Mouse (Mus musculus): ENCODE data around the gene Wiz. TPM values are rescaled to one million over a fixed set of nuclear protein-coding genes. Genes with fewer than 3 reads are reported as not detected.

Gene Wiz
- polyA plus RNA-seq (2014; fragmentation: Nextera tagmentation; extraction: Ambion mirVana), result 43.8 and 47.2 TPM in 2 replicates

- peak; percentile 86 for ATAC-seq (ENCODE audit: insufficient read depth, low FRiP score, low TSS enrichment)
- peak within 1 kb of the TSS; percentile 73 for H3K27ac ChIP-seq (ENCODE audit: low read depth, low read length)
- 0% methylated on average over 6 of the region's 44 CpGs for WGBS
- H3K4me3 ChIP-seq (ENCODE audit: low read depth, low read length), result peak within 1 kb of the TSS; percentile 62
- H3K9me3 ChIP-seq (ENCODE audit: control insufficient read depth, low read length), result no peaks in the 10 kb centered on the region
- H3K9ac ChIP-seq (ENCODE audit: low read length), result peak within 1 kb of the TSS; percentile 75
- no peaks in the 10 kb centered on the region for H3K36me3 ChIP-seq (ENCODE audit: control insufficient read depth, insufficient read depth, low read length)
- peak within 1 kb of the TSS; percentile 98 for H3K4me2 ChIP-seq (ENCODE audit: low read depth)
- 0 out of 2 replicates have a peak, but pooled peaks cover 9% of the 10 kb centered on the region for H3K4me1 ChIP-seq (ENCODE audit: control insufficient read depth, insufficient read depth, low read length)
- peak; percentile 92 for DNase-seq (ENCODE audit: low spot score)
- peaks cover 27% of the 10 kb centered on the region for H3K27me3 ChIP-seq (ENCODE audit: control insufficient read depth, insufficient read depth, low read length)
Observed at GRCm38 (mm10) chr17:32389101-32389659, at the start of gene Wiz. Gene Wiz, minus strand, starts transcription at chr17:32389439.

- Histone ChIP-seq H3K4me1 (ENCODE audit: control insufficient read depth, insufficient read depth, low read length) (no peaks in the 10 kb centered on the region), H3K4me2 (ENCODE audit: low read depth) (no peak overlapping the region), H3K27me3 (ENCODE audit: control insufficient read depth, insufficient read depth, low read length) (no peaks in the 10 kb centered on the region), H3K9ac (ENCODE audit: low read length) (no peak overlapping the region), H3K36me3 (ENCODE audit: control insufficient read depth, insufficient read depth, low read length) (no peaks in the 10 kb centered on the region), H3K27ac (ENCODE audit: low read depth, low read length) (no peak overlapping the region), H3K9me3 (ENCODE audit: control insufficient read depth, low read length) (no peaks in the 10 kb centered on the region), H3K4me3 (ENCODE audit: low read depth, low read length) (no peak overlapping the region)
- WGBS, result 91% methylated on average over 4 of the region's 4 CpGs
- DNase-seq (ENCODE audit: low spot score) (no peak), ATAC-seq (ENCODE audit: insufficient read depth, low FRiP score, low TSS enrichment) (no peak)
Observed at GRCm38 (mm10) chr17:32437106-32437505, 47.9 kb upstream of the Wiz start.

- no peak overlapping the region for H3K4me2 ChIP-seq (ENCODE audit: low read depth)
- WGBS, result 82% methylated on average over 5 of the region's 5 CpGs
- H3K36me3 ChIP-seq (ENCODE audit: control insufficient read depth, insufficient read depth, low read length), result no peaks in the 10 kb centered on the region
- no peak for DNase-seq (ENCODE audit: low spot score)
- H3K27me3 ChIP-seq (ENCODE audit: control insufficient read depth, insufficient read depth, low read length), result no peaks in the 10 kb centered on the region
- H3K4me1 ChIP-seq (ENCODE audit: control insufficient read depth, insufficient read depth, low read length), result no peaks in the 10 kb centered on the region
- H3K9me3 ChIP-seq (ENCODE audit: control insufficient read depth, low read length), result no peaks in the 10 kb centered on the region
- no peak for ATAC-seq (ENCODE audit: insufficient read depth, low FRiP score, low TSS enrichment)
- no peak overlapping the region for H3K9ac ChIP-seq (ENCODE audit: low read length)
- no peak overlapping the region for H3K27ac ChIP-seq (ENCODE audit: low read depth, low read length)
- H3K4me3 ChIP-seq (ENCODE audit: low read depth, low read length), result no peak overlapping the region
Observed at GRCm38 (mm10) chr17:32435151-32435550, 45.9 kb upstream of the Wiz start.

GRCm38 (mm10) chr17:32434324-32434723 is 45.1 kb upstream of the Wiz start:
- H3K9ac ChIP-seq (ENCODE audit: low read length), result no peak overlapping the region
- H3K27me3 ChIP-seq (ENCODE audit: control insufficient read depth, insufficient read depth, low read length), result no peaks in the 10 kb centered on the region
- no peak overlapping the region for H3K27ac ChIP-seq (ENCODE audit: low read depth, low read length)
- no peaks in the 10 kb centered on the region for H3K36me3 ChIP-seq (ENCODE audit: control insufficient read depth, insufficient read depth, low read length)
- H3K4me1 ChIP-seq (ENCODE audit: control insufficient read depth, insufficient read depth, low read length), result no peaks in the 10 kb centered on the region
- no peak overlapping the region for H3K4me3 ChIP-seq (ENCODE audit: low read depth, low read length)
- H3K4me2 ChIP-seq (ENCODE audit: low read depth), result no peak overlapping the region
- DNase-seq (ENCODE audit: low spot score), result no peak
- 76% methylated on average over 4 of the region's 4 CpGs for WGBS
- no peaks in the 10 kb centered on the region for H3K9me3 ChIP-seq (ENCODE audit: control insufficient read depth, low read length)
- ATAC-seq (ENCODE audit: insufficient read depth, low FRiP score, low TSS enrichment), result no peak

- no peak overlapping the region for H3K4me2 ChIP-seq (ENCODE audit: low read depth)
- no peak overlapping the region for H3K9ac ChIP-seq (ENCODE audit: low read length)
- ATAC-seq (ENCODE audit: insufficient read depth, low FRiP score, low TSS enrichment) (no peak), DNase-seq (ENCODE audit: low spot score) (peak; percentile 16)
- H3K4me1 ChIP-seq (ENCODE audit: control insufficient read depth, insufficient read depth, low read length), result no peaks in the 10 kb centered on the region
- H3K27ac ChIP-seq (ENCODE audit: low read depth, low read length), result no peak overlapping the region
- H3K9me3 ChIP-seq (ENCODE audit: control insufficient read depth, low read length), result no peaks in the 10 kb centered on the region
- no peaks in the 10 kb centered on the region for H3K36me3 ChIP-seq (ENCODE audit: control insufficient read depth, insufficient read depth, low read length)
- 61% methylated on average over 3 of the region's 3 CpGs for WGBS
- no peak overlapping the region for H3K4me3 ChIP-seq (ENCODE audit: low read depth, low read length)
- no peaks in the 10 kb centered on the region for H3K27me3 ChIP-seq (ENCODE audit: control insufficient read depth, insufficient read depth, low read length)
Observed at GRCm38 (mm10) chr17:32431972-32432371, 42.7 kb upstream of the Wiz start.

- Histone ChIP-seq H3K4me2 (ENCODE audit: low read depth) (no peak overlapping the region), H3K4me3 (ENCODE audit: low read depth, low read length) (no peak overlapping the region), H3K27me3 (ENCODE audit: control insufficient read depth, insufficient read depth, low read length) (no peaks in the 10 kb centered on the region), H3K27ac (ENCODE audit: low read depth, low read length) (no peak overlapping the region), H3K36me3 (ENCODE audit: control insufficient read depth, insufficient read depth, low read length) (no peaks in the 10 kb centered on the region), H3K4me1 (ENCODE audit: control insufficient read depth, insufficient read depth, low read length) (no peaks in the 10 kb centered on the region), H3K9ac (ENCODE audit: low read length) (no peak overlapping the region), H3K9me3 (ENCODE audit: control insufficient read depth, low read length) (no peaks in the 10 kb centered on the region)
- ATAC-seq (ENCODE audit: insufficient read depth, low FRiP score, low TSS enrichment), result no peak
- DNase-seq (ENCODE audit: low spot score), result no peak
Observed at GRCm38 (mm10) chr17:32426610-32427009, 37.4 kb upstream of the Wiz start.

- Histone ChIP-seq H3K27ac (ENCODE audit: low read depth, low read length) (no peak within 1 kb of the TSS), H3K4me3 (ENCODE audit: low read depth, low read length) (no peak within 1 kb of the TSS), H3K36me3 (ENCODE audit: control insufficient read depth, insufficient read depth, low read length) (no peaks in the 10 kb centered on the region), H3K27me3 (ENCODE audit: control insufficient read depth, insufficient read depth, low read length) (no peaks in the 10 kb centered on the region), H3K9me3 (ENCODE audit: control insufficient read depth, low read length) (no peaks in the 10 kb centered on the region), H3K9ac (ENCODE audit: low read length) (no peak within 1 kb of the TSS), H3K4me2 (ENCODE audit: low read depth) (no peak within 1 kb of the TSS), H3K4me1 (ENCODE audit: control insufficient read depth, insufficient read depth, low read length) (no peaks in the 10 kb centered on the region)
- 90% methylated on average over 2 of the region's 2 CpGs for WGBS
- ATAC-seq (ENCODE audit: insufficient read depth, low FRiP score, low TSS enrichment) (no peak), DNase-seq (ENCODE audit: low spot score) (no peak)
Observed at GRCm38 (mm10) chr17:32424034-32424433, 34.8 kb upstream of the Wiz start, which contains the start of gene Pglyrp2. Gene Pglyrp2, minus strand, starts transcription at chr17:32424167.

GRCm38 (mm10) chr17:32420781-32421180 is 31.5 kb upstream of the Wiz start:
- Histone ChIP-seq H3K27me3 (ENCODE audit: control insufficient read depth, insufficient read depth, low read length) (peaks cover 4% of the 10 kb centered on the region; the same call in 1 of the 2 replicates), H3K4me3 (ENCODE audit: low read depth, low read length) (no peak overlapping the region)
- 79% methylated on average over 8 of the region's 8 CpGs for WGBS

GRCm38 (mm10) chr17:32419989-32420388 is 30.8 kb upstream of the Wiz start:
- Histone ChIP-seq H3K27ac (ENCODE audit: low read depth, low read length) (no peak overlapping the region), H3K4me1 (ENCODE audit: control insufficient read depth, insufficient read depth, low read length) (no peaks in the 10 kb centered on the region), H3K9ac (ENCODE audit: low read length) (no peak overlapping the region), H3K4me3 (ENCODE audit: low read depth, low read length) (no peak overlapping the region), H3K4me2 (ENCODE audit: low read depth) (no peak overlapping the region), H3K9me3 (ENCODE audit: control insufficient read depth, low read length) (no peaks in the 10 kb centered on the region), H3K27me3 (ENCODE audit: control insufficient read depth, insufficient read depth, low read length) (peaks cover 6% of the 10 kb centered on the region; the same call in 1 of the 2 replicates), H3K36me3 (ENCODE audit: control insufficient read depth, insufficient read depth, low read length) (no peaks in the 10 kb centered on the region)
- ATAC-seq (ENCODE audit: insufficient read depth, low FRiP score, low TSS enrichment), result no peak
- no peak for DNase-seq (ENCODE audit: low spot score)
- WGBS, result 80% methylated on average over 2 of the region's 2 CpGs

More at GRCm38 (mm10) chr17:32420781-32421180, 31.5 kb upstream of the Wiz start:
- Histone ChIP-seq H3K9me3 (ENCODE audit: control insufficient read depth, low read length) (no peaks in the 10 kb centered on the region), H3K4me1 (ENCODE audit: control insufficient read depth, insufficient read depth, low read length) (no peaks in the 10 kb centered on the region), H3K36me3 (ENCODE audit: control insufficient read depth, insufficient read depth, low read length) (no peaks in the 10 kb centered on the region), H3K4me2 (ENCODE audit: low read depth) (no peak overlapping the region), H3K27ac (ENCODE audit: low read depth, low read length) (no peak overlapping the region), H3K9ac (ENCODE audit: low read length) (no peak overlapping the region)
- ATAC-seq (ENCODE audit: insufficient read depth, low FRiP score, low TSS enrichment) (no peak), DNase-seq (ENCODE audit: low spot score) (no peak)

All from neural tube, embryonic 11.5 days (tissue).